Mouse (Mus musculus) heart, embryonic 11.5 days (tissue): ENCODE data around the gene Phf23. TPM values are rescaled to one million over a fixed set of nuclear protein-coding genes. Genes with fewer than 3 reads are reported as not detected.

Source experiments
- ATAC-seq: fragments of 200-750 bp; cut with Nextera tagmentation; replicated peaks from 2 replicates; pipeline ENCODE4 v1.8.0; 2017; ENCODE audit warnings: moderate library complexity; ENCODE audit not compliant: insufficient number of reproducible peaks, low FRiP score, low TSS enrichment
- H3K27ac ChIP-seq: fragments of 300-500 bp; sonication (generic); 2 replicates; pipeline ENCODE4 v1.5.1; 2014; ENCODE audit warnings: mild to moderate bottlenecking, low read depth, low read length
- H3K27me3 ChIP-seq: fragments of 300-500 bp; sonication (generic); 2 replicates; pipeline ENCODE4 v1.6.1; 2014; ENCODE audit warnings: mild to moderate bottlenecking, low read length, mixed read lengths; ENCODE audit not compliant: control insufficient read depth, insufficient read depth
- H3K36me3 ChIP-seq: fragments of 300-500 bp; sonication (generic); 2 replicates; pipeline ENCODE4 v1.6.1; 2014; ENCODE audit warnings: mild to moderate bottlenecking, low read length, moderate library complexity, mixed read lengths; ENCODE audit not compliant: control insufficient read depth, insufficient read depth
- H3K4me1 ChIP-seq: fragments of 300-500 bp; sonication (generic); 2 replicates; pipeline ENCODE4 v1.6.1; 2014; ENCODE audit warnings: low read length; ENCODE audit not compliant: control insufficient read depth, insufficient read depth
- H3K4me2 ChIP-seq: fragments of 300-500 bp; sonication (generic); 2 replicates; pipeline ENCODE4 v1.6.1; 2014; ENCODE audit warnings: mild to moderate bottlenecking, moderate library complexity
- H3K4me3 ChIP-seq: fragments of 300-500 bp; sonication (generic); 2 replicates; pipeline ENCODE4 v1.5.1; 2014; ENCODE audit warnings: low read depth, low read length
- H3K9ac ChIP-seq: fragments of 300-500 bp; sonication (generic); 2 replicates; pipeline ENCODE4 v1.6.1; 2014; ENCODE audit warnings: mild to moderate bottlenecking, low read depth, low read length, moderate library complexity
- H3K9me3 ChIP-seq: fragments of 300-500 bp; sonication (generic); replicated peaks from 2 replicates; pipeline ENCODE4 v1.6.1; 2016; ENCODE audit warnings: low read length; ENCODE audit not compliant: control insufficient read depth
- WGBS: fragments of 180-500 bp; shearing (Covaris S2); extraction: QIAGEN DNeasy Blood & Tissue Kit; methylation state at CpG from one replicate; pipeline ENCODE4 v1.1.7; 2014; ENCODE audit not compliant: insufficient replicate concordance; 5-methylcytosine and 5-hydroxymethylcytosine counted together
- polyA plus RNA-seq: library from polyadenylated mRNA; unstranded; fragments of >200 nt; fragmentation: Nextera tagmentation; extraction: Ambion mirVana; gene quantifications from 2 replicates; pipeline ENCODE4 v1.2.1, GENCODE M21; 2014

The Phf23 gene
- polyA plus RNA-seq, 1 experiment from 2014 or later, result 29.9 TPM

DNA sequence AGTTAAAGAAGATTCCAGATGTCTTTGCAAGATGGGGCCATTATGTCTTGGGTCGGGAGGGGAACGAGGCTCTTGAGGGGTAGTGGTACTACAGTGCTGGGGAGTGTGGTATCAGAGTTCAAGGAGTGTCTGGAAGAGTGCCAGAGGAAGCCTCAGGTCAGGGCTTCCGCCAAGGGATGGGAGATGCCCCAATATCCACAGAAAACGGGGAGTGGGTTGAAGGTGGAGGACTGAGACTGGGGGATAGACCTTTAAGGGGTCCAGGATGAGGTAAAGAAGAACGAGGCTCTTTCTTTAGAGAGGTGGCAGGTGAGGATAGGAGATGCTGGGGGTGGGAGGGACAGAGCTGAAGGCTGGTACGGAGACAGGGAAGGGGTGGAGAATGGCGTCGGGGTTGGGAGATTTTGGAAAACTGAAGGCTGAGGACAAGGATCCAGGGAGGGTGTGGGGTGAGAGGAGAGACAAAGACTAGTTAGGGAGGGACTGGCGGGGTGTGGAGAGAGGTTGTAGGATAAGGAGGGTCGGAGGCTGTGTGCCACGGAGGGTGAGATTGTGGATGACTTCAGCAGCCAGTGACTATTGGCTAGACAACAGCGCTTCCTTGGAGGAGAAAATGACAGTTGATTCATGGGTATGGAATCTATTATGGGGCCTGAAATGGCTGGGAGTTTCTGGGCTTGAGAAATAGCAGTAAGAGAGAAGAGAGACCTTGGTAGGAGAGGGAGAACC lies 33.0 kb downstream of the Phf23 start:
- Histone ChIP-seq H3K9ac (no peak overlapping the region), H3K27me3 (no peaks in the 10 kb centered on the region), H3K27ac (0 out of 2 replicates have a peak overlapping the region, but pooled peaks have one; percentile 32), H3K36me3 (peaks cover 8% of the 10 kb centered on the region; the same call in 1 of the 2 replicates), H3K9me3 (no peaks in the 10 kb centered on the region), H3K4me1 (peaks cover 38% of the 10 kb centered on the region), H3K4me2 (peak overlapping the region; percentile 60), H3K4me3 (peak overlapping the region; percentile 24; the same call in 1 of the 2 replicates)
- no peak for ATAC-seq
- WGBS, result 27% methylated on average over 12 of the region's 12 CpGs

DNA sequence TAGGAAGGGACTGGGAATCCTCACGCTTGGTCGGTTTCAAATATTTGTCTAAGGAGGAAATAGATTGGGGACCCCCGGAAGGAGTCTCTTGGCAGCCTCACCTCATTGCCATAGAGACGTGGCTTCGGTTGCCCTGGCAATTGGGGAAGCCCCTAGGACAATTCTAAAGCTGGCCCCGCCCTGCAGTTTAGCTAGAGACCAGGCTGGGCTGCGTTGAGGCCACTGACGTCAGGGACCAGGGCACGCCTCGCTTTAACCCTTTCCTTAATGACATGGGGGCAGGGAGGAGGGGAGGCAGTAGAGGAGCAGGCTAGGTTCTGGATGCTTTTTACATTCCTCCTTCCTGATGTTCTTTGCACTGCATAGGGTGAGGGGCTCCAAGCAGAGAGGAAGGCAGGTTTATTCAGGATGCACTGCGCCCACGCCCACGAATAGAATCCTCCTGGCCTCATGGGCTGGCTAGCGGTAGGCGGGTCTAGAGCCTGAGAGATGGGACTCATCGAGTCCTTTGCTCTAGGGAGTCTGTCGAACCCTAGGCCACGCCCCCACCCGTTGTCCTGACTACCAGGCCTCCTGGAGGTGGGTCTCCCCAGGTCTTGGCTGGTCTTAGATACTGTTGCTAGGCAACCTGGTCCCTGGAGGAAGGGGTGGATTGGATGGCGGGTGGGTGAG lies 33.7 kb downstream of the Phf23 start:
- ATAC-seq, result peak; percentile 71
- Histone ChIP-seq H3K27me3 (no peaks in the 10 kb centered on the region), H3K4me3 (peak overlapping the region; percentile 24), H3K9me3 (no peaks in the 10 kb centered on the region), H3K4me2 (peak overlapping the region; percentile 60), H3K27ac (0 out of 2 replicates have a peak overlapping the region, but pooled peaks have one; percentile 32), H3K36me3 (peaks cover 8% of the 10 kb centered on the region; the same call in 1 of the 2 replicates), H3K4me1 (peaks cover 38% of the 10 kb centered on the region), H3K9ac (no peak overlapping the region)
- WGBS, result under 1% methylated on average over 20 of the region's 20 CpGs

DNA sequence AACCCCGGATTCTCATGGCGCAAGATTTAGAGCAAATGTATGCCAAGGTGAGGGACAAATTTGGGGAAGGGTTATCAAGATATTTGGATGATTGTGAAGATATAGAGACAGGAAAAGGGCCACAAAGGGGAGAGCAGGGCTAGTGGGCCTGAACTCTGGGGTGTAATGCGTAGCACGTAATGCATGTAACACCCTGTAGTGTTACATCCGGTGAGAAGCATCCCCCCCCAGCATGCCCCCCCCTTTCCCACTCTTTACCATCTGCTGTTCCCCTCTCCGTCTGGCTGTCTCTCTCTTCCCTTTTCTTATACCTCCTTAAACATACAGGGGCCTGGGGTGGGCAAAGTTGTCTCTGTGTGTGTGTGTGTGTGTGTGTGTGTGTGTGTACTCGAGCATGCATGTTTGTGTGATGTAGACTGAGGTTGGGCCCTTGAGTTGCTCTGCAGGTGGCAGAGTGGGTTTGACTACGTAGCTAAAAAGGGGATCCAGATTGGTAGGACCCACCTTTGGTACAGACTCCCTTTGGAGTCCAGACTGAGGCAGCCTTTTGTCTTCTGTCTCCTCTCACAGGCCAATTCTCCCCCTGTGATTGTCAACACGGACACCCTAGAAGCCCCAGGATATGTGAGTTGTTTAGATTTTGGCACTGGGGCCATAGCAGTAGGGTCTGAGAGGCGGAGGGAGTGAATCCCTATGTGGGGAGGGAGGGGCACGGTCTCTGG lies 34.4 kb downstream of the Phf23 start:
- ATAC-seq, result no peak
- H3K4me3 ChIP-seq, result peak overlapping the region; percentile 24
- no peak overlapping the region for H3K27ac ChIP-seq

DNA sequence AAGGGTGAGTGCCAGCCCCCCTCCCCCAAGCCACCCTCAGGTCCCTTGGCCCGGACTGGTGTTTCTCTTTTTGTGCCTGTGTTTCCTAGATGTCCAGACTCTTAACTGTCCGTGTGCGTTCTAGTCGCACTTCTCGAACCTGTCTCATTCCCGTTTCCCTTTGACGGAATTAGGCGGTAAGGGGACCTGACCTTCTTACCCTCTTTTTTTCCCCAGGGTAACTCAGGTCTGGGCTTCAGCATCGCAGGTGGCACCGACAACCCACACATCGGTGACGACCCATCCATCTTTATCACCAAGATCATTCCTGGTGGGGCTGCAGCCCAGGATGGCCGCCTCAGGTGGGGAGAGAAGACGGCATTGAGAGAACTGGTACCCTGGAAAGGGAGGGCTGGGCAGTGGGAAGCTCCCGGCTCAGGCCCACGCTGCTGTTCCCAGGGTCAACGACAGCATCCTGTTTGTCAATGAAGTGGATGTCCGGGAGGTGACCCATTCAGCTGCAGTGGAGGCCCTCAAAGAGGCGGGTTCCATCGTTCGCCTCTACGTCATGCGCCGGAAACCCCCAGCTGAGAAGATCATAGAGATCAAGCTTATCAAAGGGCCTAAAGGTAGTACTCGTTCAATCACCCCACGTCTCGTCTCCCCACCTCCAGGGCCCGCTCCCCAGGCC lies 35.2 kb downstream of the Phf23 start:
- Histone ChIP-seq H3K9ac (no peak overlapping the region), H3K4me2 (no peak overlapping the region), H3K4me1 (peaks cover 36% of the 10 kb centered on the region), H3K4me3 (no peak overlapping the region), H3K27ac (no peak overlapping the region), H3K9me3 (no peaks in the 10 kb centered on the region), H3K36me3 (peaks cover 8% of the 10 kb centered on the region; the same call in 1 of the 2 replicates), H3K27me3 (no peaks in the 10 kb centered on the region)
- WGBS, result 87% methylated on average over 28 of the region's 28 CpGs
- no peak for ATAC-seq

More for the DNA sequence above, 34.4 kb downstream of the Phf23 start:
- Histone ChIP-seq H3K36me3 (peaks cover 8% of the 10 kb centered on the region; the same call in 1 of the 2 replicates), H3K9me3 (no peaks in the 10 kb centered on the region), H3K4me1 (peaks cover 38% of the 10 kb centered on the region), H3K27me3 (no peaks in the 10 kb centered on the region), H3K4me2 (peak overlapping the region; percentile 60), H3K9ac (no peak overlapping the region)
- WGBS, result 54% methylated on average over 11 of the region's 11 CpGs

DNA sequence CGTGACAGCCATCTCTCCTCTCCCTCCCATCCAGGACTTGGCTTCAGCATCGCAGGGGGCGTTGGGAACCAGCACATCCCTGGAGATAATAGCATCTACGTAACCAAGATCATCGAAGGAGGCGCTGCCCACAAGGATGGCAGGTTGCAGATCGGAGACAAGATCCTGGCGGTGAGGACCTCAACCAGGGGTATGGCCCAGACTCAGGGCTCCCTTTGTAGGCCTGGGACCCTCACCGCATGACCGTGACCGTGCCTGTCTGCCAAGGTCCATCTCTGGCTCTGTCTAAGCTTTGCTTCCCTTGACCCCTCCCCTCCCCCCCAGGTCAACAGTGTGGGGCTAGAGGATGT lies 35.7 kb downstream of the Phf23 start:
- H3K27me3 ChIP-seq, result no peaks in the 10 kb centered on the region
- peaks cover 8% of the 10 kb centered on the region; the same call in 1 of the 2 replicates for H3K36me3 ChIP-seq
- H3K9me3 ChIP-seq, result no peaks in the 10 kb centered on the region
- 95% methylated on average over 11 of the region's 11 CpGs for whole genome bisulfite sequencing
- ATAC-seq, result no peak
- no peak overlapping the region for H3K4me2 ChIP-seq
- no peak overlapping the region for H3K9ac ChIP-seq
- H3K4me3 ChIP-seq, result no peak overlapping the region
- peaks cover 31% of the 10 kb centered on the region for H3K4me1 ChIP-seq
- H3K27ac ChIP-seq, result no peak overlapping the region

DNA sequence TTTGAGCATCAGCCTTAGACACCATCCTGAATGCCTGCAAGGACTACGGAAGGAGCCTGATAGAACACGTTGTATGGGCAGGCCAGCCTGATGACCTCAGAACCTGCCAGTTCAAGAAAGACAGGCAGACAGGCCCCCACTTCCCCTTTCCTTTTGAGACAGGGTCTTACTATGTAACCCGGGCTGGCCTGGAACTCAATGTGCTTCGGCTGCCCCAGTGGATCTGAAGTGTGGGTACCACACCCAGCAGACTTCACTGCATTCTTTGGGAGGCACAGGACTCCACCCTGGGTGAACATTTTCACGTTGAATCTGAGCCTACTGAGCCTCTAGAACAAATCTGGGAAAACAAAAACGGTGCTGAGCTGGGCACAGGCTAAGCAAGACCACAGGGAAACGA lies 42.6 kb downstream of the Phf23 start:
- no peaks in the 10 kb centered on the region for H3K27me3 ChIP-seq
- no peak overlapping the region for H3K4me2 ChIP-seq
- WGBS, result 76% methylated on average over 7 of the region's 7 CpGs
- H3K27ac ChIP-seq, result no peak overlapping the region
- no peaks in the 10 kb centered on the region for H3K4me1 ChIP-seq
- no peak overlapping the region for H3K4me3 ChIP-seq
- peaks cover 14% of the 10 kb centered on the region; the same call in 1 of the 2 replicates for H3K36me3 ChIP-seq
- H3K9ac ChIP-seq, result no peak overlapping the region
- no peak for ATAC-seq
- H3K9me3 ChIP-seq, result no peaks in the 10 kb centered on the region

DNA sequence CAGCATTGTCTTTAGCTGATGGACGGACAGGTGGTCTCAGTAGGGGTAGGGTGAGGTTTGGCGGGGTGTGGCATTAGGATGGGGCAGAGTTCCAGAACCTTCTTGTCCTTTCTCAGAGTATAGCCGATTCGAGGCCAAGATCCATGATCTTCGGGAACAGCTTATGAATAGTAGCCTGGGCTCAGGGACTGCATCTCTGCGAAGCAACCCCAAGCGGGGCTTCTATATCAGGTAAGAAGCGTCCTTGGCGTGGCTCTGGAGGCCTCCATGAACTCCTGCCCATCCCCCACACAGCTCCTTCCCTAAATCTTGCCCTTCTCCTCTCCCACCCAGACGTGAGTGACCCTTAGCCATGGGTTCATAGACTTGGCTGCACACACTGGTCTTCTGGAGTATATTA lies 44.1 kb downstream of the Phf23 start:
- Histone ChIP-seq H3K9me3 (no peaks in the 10 kb centered on the region), H3K9ac (no peak overlapping the region), H3K27me3 (no peaks in the 10 kb centered on the region), H3K4me3 (no peak overlapping the region), H3K4me2 (no peak overlapping the region), H3K4me1 (no peaks in the 10 kb centered on the region), H3K27ac (no peak overlapping the region), H3K36me3 (peaks cover 16% of the 10 kb centered on the region; the same call in 1 of the 2 replicates)
- 88% methylated on average over 10 of the region's 10 CpGs for WGBS
- ATAC-seq, result no peak

DNA sequence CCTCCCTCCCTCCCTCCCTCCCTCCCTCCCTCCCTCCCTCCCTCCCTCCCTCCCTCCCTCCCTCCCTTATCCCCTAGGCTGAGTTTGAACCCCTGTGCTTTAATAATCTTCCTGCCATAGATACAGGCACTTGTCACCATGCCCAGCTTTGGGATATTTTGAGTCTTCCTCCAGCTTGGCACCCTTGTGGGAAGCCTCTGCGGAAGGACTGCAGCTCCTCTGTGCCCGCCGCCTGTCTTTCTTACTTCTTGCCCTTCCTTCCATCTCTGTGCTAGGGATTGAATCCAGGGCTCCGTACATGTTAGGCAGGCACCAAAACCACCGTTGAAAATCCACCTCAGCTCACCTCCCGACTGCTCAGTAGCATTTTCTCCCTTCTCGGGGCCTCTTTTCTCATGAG lies 44.6 kb downstream of the Phf23 start:
- ATAC-seq, result no peak
- Histone ChIP-seq H3K9ac (no peak overlapping the region), H3K9me3 (no peaks in the 10 kb centered on the region), H3K4me2 (no peak overlapping the region), H3K36me3 (peaks cover 16% of the 10 kb centered on the region; the same call in 1 of the 2 replicates), H3K4me1 (no peaks in the 10 kb centered on the region), H3K27ac (no peak overlapping the region), H3K4me3 (no peak overlapping the region), H3K27me3 (no peaks in the 10 kb centered on the region)
- WGBS, result 83% methylated on average over 7 of the region's 7 CpGs
